Mouse (Mus musculus): Measurements from ENCODE around the gene Celsr1.

DNA sequence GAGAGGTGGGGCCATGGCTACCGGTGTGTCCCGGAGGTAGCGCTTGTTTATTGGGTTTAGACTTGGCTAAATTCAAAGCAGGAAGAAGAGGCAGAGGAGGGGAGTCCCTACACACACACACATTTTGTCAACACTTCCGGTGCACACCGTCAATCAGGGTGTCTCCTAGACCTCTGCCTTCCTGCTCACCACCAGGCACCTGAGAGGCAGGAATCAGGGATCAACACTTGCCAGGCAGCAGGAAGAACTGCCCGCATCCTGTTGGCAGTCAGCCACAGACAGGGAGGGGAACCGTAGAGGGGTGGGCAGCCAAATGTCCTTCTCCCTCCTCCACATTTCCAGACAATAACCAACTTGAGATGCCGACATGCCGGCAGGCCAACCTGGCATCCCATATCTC is 56.5 kb downstream of the Celsr1 start:
- TF ChIP-seq MAZ (IDR thresholded peaks at IDR 0.05; ENCODE audit: low read depth, low read length) = no peak
- TF ChIP-seq E2F4 (IDR thresholded peaks at IDR 0.05; ENCODE audit: insufficient replicate concordance, low read depth, low read length) = no peak
- TF ChIP-seq MAFK (IDR thresholded peaks at IDR 0.05; ENCODE audit: insufficient replicate concordance, low read length) = no peak
- TF ChIP-seq CTCF (conservative IDR thresholded peaks at IDR 0.05 in 1 of 2, IDR thresholded peaks at IDR 0.05 in 1 of 2; ENCODE audit: low read depth in 2 of 2, low read length in 2 of 2) = no peak
- TF ChIP-seq EP300 (IDR thresholded peaks at IDR 0.05; ENCODE audit: low read length) = no peak
- no peak for TF ChIP-seq JUND (conservative IDR thresholded peaks at IDR 0.05; ENCODE audit: low read depth, low read length)
